Mouse (Mus musculus): ENCODE results near the gene Rnf224. TPM values are rescaled to one million over a fixed set of nuclear protein-coding genes. Genes with fewer than 3 reads are reported as not detected.

Rnf224 gene
- polyA plus RNA-seq, 1 experiment from 2014 or later: not detected

GRCm38 (mm10) chr2:25243342-25243741 is 6.8 kb upstream of the Rnf224 start:
- no peak for ATAC-seq (ENCODE audit: low FRiP score, low TSS enrichment)
- Histone ChIP-seq H3K9me3 (ENCODE audit: control insufficient read depth, low read length) (no peaks in the 10 kb centered on the region), H3K9ac (replicated peaks; ENCODE audit: low read length) (peak overlapping the region; percentile 81), H3K4me1 (ENCODE audit: control insufficient read depth, insufficient read depth, low read length) (peaks cover 19% of the 10 kb centered on the region), H3K4me2 (ENCODE audit: low read length) (peak overlapping the region; percentile 82), H3K36me3 (ENCODE audit: control insufficient read depth, insufficient read depth, low read length) (peaks cover 39% of the 10 kb centered on the region), H3K27ac (replicated peaks; ENCODE audit: low read depth, low read length) (no peak overlapping the region), H3K4me3 (replicated peaks; ENCODE audit: low read depth, low read length) (peak overlapping the region; percentile 69), H3K27me3 (ENCODE audit: control insufficient read depth, insufficient read depth, low read length) (no peaks in the 10 kb centered on the region)
- 79% methylated on average over 8 of the region's 8 CpGs for WGBS
- DNase-seq: no peak

GRCm38 (mm10) chr2:25242101-25242506 is 5.5 kb upstream of the Rnf224 start, which contains the start of the genes Rnf208 and Cysrt1:
Rnf208 (plus strand) TSS chr2:25242255.
Cysrt1 (minus strand) TSS chr2:25242452.
- peak within 1 kb of the TSS; percentile 69 for H3K4me3 ChIP-seq (replicated peaks; ENCODE audit: low read depth, low read length)
- H3K4me1 ChIP-seq (ENCODE audit: control insufficient read depth, insufficient read depth, low read length): peaks cover 19% of the 10 kb centered on the region
- no peaks in the 10 kb centered on the region for H3K27me3 ChIP-seq (ENCODE audit: control insufficient read depth, insufficient read depth, low read length)
- H3K9me3 ChIP-seq (ENCODE audit: control insufficient read depth, low read length): no peaks in the 10 kb centered on the region
- DNase-seq (peak; percentile 81), ATAC-seq (ENCODE audit: low FRiP score, low TSS enrichment) (peak; percentile 62)
- 0% methylated on average over 57 of the region's 59 CpGs for WGBS
- peak within 1 kb of the TSS; percentile 82 for H3K4me2 ChIP-seq (ENCODE audit: low read length)
- peaks cover 26% of the 10 kb centered on the region for H3K36me3 ChIP-seq (ENCODE audit: control insufficient read depth, insufficient read depth, low read length)
- H3K9ac ChIP-seq (replicated peaks; ENCODE audit: low read length): peak within 1 kb of the TSS; percentile 81
- peak within 1 kb of the TSS; percentile 74 for H3K27ac ChIP-seq (replicated peaks; ENCODE audit: low read depth, low read length)

GRCm38 (mm10) chr2:25241438-25241775 is 4.8 kb upstream of the Rnf224 start:
- peak overlapping the region; percentile 69 for H3K4me3 ChIP-seq (replicated peaks; ENCODE audit: low read depth, low read length)
- peak overlapping the region; percentile 81 for H3K9ac ChIP-seq (replicated peaks; ENCODE audit: low read length)
- peaks cover 20% of the 10 kb centered on the region for H3K36me3 ChIP-seq (ENCODE audit: control insufficient read depth, insufficient read depth, low read length)
- DNase-seq (no peak), ATAC-seq (ENCODE audit: low FRiP score, low TSS enrichment) (peak; percentile 21; the same call in 1 of the 2 replicates)
- H3K27ac ChIP-seq (replicated peaks; ENCODE audit: low read depth, low read length): peak overlapping the region; percentile 60
- H3K9me3 ChIP-seq (ENCODE audit: control insufficient read depth, low read length): no peaks in the 10 kb centered on the region
- peak overlapping the region; percentile 82 for H3K4me2 ChIP-seq (ENCODE audit: low read length)
- 15% methylated on average over 6 of the region's 6 CpGs for WGBS
- no peaks in the 10 kb centered on the region for H3K27me3 ChIP-seq (ENCODE audit: control insufficient read depth, insufficient read depth, low read length)
- H3K4me1 ChIP-seq (ENCODE audit: control insufficient read depth, insufficient read depth, low read length): peaks cover 19% of the 10 kb centered on the region

GRCm38 (mm10) chr2:25240723-25241437 is 4.3 kb upstream of the Rnf224 start:
- H3K27ac ChIP-seq (replicated peaks; ENCODE audit: low read depth, low read length): peak overlapping the region; percentile 60
- WGBS: 2% methylated on average over 29 of the region's 29 CpGs
- H3K36me3 ChIP-seq (ENCODE audit: control insufficient read depth, insufficient read depth, low read length): peaks cover 15% of the 10 kb centered on the region
- no peaks in the 10 kb centered on the region for H3K9me3 ChIP-seq (ENCODE audit: control insufficient read depth, low read length)
- H3K9ac ChIP-seq (replicated peaks; ENCODE audit: low read length): peak overlapping the region; percentile 81
- peak overlapping the region; percentile 69 for H3K4me3 ChIP-seq (replicated peaks; ENCODE audit: low read depth, low read length)
- peak; percentile 70 for ATAC-seq (ENCODE audit: low FRiP score, low TSS enrichment)
- peak; percentile 89 for DNase-seq
- H3K4me1 ChIP-seq (ENCODE audit: control insufficient read depth, insufficient read depth, low read length): peaks cover 19% of the 10 kb centered on the region
- H3K4me2 ChIP-seq (ENCODE audit: low read length): peak overlapping the region; percentile 82
- H3K27me3 ChIP-seq (ENCODE audit: control insufficient read depth, insufficient read depth, low read length): no peaks in the 10 kb centered on the region

- WGBS: 54% methylated on average over 8 of the region's 8 CpGs
- no peak for DNase-seq
- no peak overlapping the region for H3K9ac ChIP-seq (replicated peaks; ENCODE audit: low read length)
Observed at GRCm38 (mm10) chr2:25240310-25240709, 3.7 kb upstream of the Rnf224 start.

GRCm38 (mm10) chr2:25239766-25240165 is 3.2 kb upstream of the Rnf224 start:
- Histone ChIP-seq H3K36me3 (ENCODE audit: control insufficient read depth, insufficient read depth, low read length) (peaks cover 6% of the 10 kb centered on the region; the same call in 1 of the 2 replicates), H3K9me3 (ENCODE audit: control insufficient read depth, low read length) (no peaks in the 10 kb centered on the region), H3K27ac (replicated peaks; ENCODE audit: low read depth, low read length) (no peak overlapping the region), H3K4me2 (ENCODE audit: low read length) (no peak overlapping the region), H3K9ac (replicated peaks; ENCODE audit: low read length) (no peak overlapping the region), H3K4me1 (ENCODE audit: control insufficient read depth, insufficient read depth, low read length) (peaks cover 19% of the 10 kb centered on the region), H3K4me3 (replicated peaks; ENCODE audit: low read depth, low read length) (no peak overlapping the region), H3K27me3 (ENCODE audit: control insufficient read depth, insufficient read depth, low read length) (no peaks in the 10 kb centered on the region)
- DNase-seq (no peak), ATAC-seq (ENCODE audit: low FRiP score, low TSS enrichment) (no peak)
- WGBS: 90% methylated on average over 3 of the region's 3 CpGs

More at GRCm38 (mm10) chr2:25240310-25240709, 3.7 kb upstream of the Rnf224 start:
- Histone ChIP-seq H3K36me3 (ENCODE audit: control insufficient read depth, insufficient read depth, low read length) (peaks cover 10% of the 10 kb centered on the region; the same call in 1 of the 2 replicates), H3K9me3 (ENCODE audit: control insufficient read depth, low read length) (no peaks in the 10 kb centered on the region), H3K27ac (replicated peaks; ENCODE audit: low read depth, low read length) (no peak overlapping the region; the same call in 1 of the 2 replicates), H3K4me1 (ENCODE audit: control insufficient read depth, insufficient read depth, low read length) (peaks cover 19% of the 10 kb centered on the region), H3K4me3 (replicated peaks; ENCODE audit: low read depth, low read length) (peak overlapping the region; percentile 69; the same call in 1 of the 2 replicates), H3K27me3 (ENCODE audit: control insufficient read depth, insufficient read depth, low read length) (no peaks in the 10 kb centered on the region), H3K4me2 (ENCODE audit: low read length) (peak overlapping the region; percentile 82)
- no peak for ATAC-seq (ENCODE audit: low FRiP score, low TSS enrichment)

GRCm38 (mm10) chr2:25238106-25238505 is 1.5 kb upstream of the Rnf224 start:
- Histone ChIP-seq H3K9ac (replicated peaks; ENCODE audit: low read length) (no peak overlapping the region), H3K4me2 (ENCODE audit: low read length) (no peak overlapping the region), H3K9me3 (ENCODE audit: control insufficient read depth, low read length) (no peaks in the 10 kb centered on the region), H3K4me3 (replicated peaks; ENCODE audit: low read depth, low read length) (no peak overlapping the region), H3K4me1 (ENCODE audit: control insufficient read depth, insufficient read depth, low read length) (peaks cover 15% of the 10 kb centered on the region), H3K36me3 (ENCODE audit: control insufficient read depth, insufficient read depth, low read length) (no peaks in the 10 kb centered on the region), H3K27me3 (ENCODE audit: control insufficient read depth, insufficient read depth, low read length) (no peaks in the 10 kb centered on the region), H3K27ac (replicated peaks; ENCODE audit: low read depth, low read length) (no peak overlapping the region)
- ATAC-seq (ENCODE audit: low FRiP score, low TSS enrichment) (no peak), DNase-seq (no peak)

GRCm38 (mm10) chr2:25237522-25237921 is 935 bp upstream of the Rnf224 start:
- H3K9ac ChIP-seq (replicated peaks; ENCODE audit: low read length): no peak overlapping the region
- ATAC-seq (ENCODE audit: low FRiP score, low TSS enrichment): no peak

More at GRCm38 (mm10) chr2:25237522-25237921, 935 bp upstream of the Rnf224 start:
- Histone ChIP-seq H3K36me3 (ENCODE audit: control insufficient read depth, insufficient read depth, low read length) (no peaks in the 10 kb centered on the region), H3K4me3 (replicated peaks; ENCODE audit: low read depth, low read length) (no peak overlapping the region), H3K9me3 (ENCODE audit: control insufficient read depth, low read length) (no peaks in the 10 kb centered on the region), H3K4me1 (ENCODE audit: control insufficient read depth, insufficient read depth, low read length) (peaks cover 10% of the 10 kb centered on the region), H3K4me2 (ENCODE audit: low read length) (no peak overlapping the region), H3K27me3 (ENCODE audit: control insufficient read depth, insufficient read depth, low read length) (no peaks in the 10 kb centered on the region), H3K27ac (replicated peaks; ENCODE audit: low read depth, low read length) (no peak overlapping the region)
- 67% methylated on average over 4 of the region's 4 CpGs for WGBS
- DNase-seq: no peak
